Mouse (Mus musculus) spleen, adult 18-20 months (tissue): ENCODE results near the gene Rb1.

Experiments used
- DNase-seq, 2 experiments: peaks; one replicate each; pipeline ENCODE4 v3.0.0; 2022; ENCODE audit warnings: mixed read lengths in 2 of 2

Gene Rb1

DNA sequence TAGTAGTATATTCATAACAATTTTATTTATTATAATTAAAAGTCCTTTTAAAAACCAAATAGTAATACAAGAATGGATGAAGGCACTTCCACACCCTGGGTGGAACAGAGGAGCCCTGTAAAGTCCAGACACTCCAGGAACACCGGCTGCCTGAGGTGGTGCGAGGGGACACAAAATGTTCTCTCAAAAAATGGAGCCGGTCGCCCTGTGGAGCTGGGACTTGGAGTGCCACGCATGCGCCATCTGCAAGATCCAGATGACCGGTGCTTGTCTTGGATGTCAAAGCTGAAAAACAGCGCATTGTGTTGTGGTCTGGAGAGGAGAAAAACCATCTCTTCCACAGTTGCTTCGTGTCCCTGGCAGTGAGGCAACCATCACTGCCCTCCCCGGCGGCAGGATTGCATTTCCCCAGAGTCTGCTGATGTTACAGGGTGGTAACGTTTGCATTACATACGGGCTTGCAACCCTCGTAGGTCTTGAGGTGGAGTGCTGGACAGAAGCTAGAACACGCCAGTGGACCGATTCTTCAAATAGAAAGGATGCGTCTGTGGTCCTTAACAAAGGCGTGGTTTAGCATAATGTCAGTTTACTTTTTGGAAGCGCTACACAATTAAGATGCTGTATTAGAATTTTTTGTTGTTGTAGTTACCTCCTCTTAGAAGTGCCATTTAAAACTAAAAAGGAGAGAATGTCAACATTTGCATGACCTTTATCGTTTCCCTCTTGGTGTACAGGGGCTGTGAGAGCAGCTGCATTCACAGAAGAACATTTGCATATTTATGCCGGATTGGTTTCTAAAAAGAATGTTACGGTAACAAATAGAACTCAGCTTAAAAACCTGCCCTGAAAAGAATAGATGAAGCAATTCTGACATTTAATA, 9.5 kb upstream of the Rb1 start:
- peak; percentile 15 to 25 for DNase-seq

DNA sequence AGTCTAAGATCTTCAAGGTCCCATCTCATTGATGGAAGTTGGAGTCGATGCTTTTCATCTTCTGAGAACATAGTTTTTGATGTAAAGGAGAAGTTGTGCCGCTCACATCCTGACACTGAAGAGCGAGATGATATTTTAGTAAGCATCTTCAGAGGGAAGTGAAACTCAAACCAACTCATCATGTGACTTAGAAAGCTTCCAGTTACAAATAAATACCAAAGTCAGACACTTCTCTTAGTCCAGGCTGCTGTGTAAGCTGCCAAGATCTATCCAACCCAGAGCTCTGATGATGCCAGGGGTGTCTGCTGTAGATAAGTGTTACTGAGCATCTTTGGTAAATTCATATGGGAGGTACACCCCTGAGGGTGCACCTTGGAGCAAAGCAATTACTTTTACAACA, 8.3 kb upstream of the Rb1 start:
- DNase-seq = no peak

DNA sequence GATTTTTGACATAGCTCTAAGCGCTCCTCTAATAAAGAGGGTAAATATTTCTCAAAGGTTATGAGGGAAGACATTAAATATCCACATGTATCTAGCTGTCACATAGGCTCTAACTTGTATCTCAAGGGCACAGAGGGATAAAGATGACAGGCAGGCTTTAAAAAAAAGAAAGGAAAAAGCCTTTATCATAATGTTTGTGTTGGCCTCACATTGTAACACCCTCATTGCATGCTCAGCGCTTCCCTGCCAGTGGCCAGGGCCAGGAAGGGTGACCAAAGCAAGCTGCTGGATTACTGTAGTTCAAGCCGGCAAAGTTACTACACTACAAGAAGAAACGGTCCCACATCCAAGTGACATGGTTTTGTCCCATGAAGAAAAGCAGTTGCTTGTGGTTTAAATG, 5.8 kb upstream of the Rb1 start:
- DNase-seq = no peak

DNA sequence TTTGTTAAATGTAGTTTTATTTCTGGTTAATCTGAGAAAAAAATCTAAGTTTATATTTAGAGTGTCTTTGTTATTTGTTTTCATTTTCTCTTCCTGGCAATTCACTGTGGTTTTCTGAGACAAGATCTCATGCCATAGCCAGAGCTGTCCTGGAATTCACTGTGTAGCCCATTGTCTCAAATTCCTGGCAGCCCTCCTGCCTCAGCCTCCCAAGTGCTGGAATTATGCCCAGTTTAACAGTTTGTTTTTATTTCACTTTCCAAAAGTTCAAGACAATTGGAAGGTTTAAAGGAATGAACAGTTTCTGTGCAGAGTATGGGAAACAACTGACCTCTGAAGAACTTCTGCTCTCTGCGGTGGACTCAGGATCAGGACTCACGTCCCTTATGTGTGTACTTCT, 4.2 kb upstream of the Rb1 start:
- no peak for DNase-seq

DNA sequence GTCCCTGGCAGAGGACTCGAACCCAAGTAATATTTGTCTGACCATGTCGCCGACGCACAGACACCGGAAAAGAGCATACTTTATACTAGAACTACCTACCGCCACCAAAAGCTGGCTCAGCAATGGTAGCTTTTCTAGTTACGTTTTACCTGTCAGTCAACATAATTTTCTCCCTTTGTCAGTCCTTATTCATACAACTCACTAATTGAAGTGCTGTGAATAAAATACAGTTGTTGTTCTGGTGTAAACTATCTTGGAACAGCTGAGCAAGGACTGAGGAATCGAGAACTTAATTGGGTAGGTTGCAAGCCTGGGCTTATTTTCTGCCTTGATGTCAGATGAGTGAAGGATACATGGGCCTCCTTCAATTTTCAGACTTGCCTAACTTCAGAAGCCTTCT, 889 bp upstream of the Rb1 start:
- DNase-seq = no peak

DNA sequence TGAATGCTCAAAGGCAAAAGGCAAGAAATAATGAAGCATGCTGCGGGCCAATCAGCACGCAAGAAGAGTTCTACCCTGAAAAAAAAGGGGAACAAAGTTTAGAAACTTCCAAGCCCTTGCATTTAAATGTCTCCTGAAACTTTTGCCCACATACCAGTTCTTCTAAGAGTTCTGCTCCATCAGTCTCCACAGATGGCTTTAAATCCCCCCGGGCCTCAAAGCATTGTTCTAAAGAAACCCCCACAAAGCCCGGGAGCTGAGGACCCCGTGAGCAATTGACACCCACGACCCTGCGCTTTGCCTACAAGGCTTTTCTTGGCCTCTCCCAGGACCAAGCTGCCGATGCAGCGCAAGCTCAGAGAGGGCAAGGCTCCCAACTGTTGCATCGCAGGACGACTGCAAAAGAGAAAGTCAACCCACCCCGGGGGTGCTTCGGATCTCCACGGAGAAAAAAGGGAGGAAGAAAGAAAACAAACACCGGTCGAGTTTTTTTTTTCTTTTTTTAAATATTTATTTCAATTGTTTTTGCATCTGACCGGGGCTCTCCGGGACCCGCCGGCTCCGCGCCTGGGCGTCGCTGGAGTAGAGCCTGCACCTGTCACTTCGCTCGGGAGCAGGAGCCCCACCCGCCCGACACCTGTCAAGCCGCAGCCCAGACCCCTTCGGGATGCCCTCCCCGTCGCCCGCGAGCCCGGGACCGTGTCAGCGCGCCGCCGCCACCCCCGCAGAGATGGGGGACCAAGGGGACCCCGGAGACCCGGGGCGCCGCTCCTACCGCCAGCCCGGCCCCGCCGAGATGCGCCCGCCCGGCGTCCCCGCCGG, 777 bp downstream of the Rb1 start:
- peak; percentile 52 to 60 for DNase-seq

DNA sequence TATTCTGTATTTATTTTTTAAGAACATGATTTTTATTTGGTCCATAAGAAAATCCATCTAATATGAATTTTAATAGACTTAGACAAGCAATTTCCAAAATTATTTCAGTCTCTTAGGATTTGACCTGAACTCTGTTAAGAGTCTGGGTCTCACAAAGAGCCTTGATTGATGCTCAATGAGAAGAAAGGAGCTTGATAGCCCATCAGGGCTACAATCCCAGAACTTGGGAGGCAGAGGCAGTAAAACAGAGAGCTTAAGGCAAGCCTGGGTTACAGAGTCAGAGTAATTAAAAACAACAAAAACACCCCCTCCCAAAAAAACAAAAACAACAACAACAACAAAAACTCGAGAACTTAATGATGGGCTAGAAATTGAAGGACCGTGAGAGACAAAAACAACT, 1.7 kb downstream of the Rb1 start:
- no peak for DNase-seq

DNA sequence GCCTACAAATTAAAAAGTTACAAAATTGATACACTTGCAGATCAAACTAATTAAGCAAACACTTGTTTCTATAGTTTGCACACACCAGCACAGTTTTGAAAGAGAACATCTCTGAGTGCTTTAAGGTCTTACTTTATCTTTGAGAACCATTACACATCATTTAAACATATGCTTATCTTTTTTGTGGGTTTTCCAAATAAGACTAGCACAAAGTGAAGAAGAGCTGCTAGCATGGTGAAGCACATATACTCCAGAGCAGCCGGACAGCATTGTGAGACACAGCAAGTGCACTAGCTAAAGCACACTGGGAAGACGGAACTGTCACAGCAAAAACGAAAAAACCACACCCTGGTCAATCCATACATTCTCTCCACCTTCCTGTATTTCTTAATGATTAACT, 3.5 kb downstream of the Rb1 start:
- no peak for DNase-seq

DNA sequence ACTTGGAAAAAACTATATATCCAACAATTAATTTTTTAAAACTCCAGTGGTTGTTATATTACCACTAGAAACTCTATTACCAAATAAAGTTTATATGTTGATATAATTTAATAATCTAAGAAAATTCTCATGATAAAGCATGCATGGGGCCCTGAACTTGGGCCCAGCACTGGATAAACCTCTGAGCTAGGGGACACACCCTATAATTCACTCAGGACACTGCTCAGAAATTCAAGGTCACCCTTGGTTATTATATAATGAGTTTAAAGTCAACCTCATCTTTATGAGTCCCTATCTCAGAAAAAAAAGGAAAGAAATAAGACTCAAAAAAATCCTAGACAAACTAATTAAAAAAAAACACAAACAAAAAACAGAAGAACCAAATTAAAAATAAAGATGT, 8.7 kb downstream of the Rb1 start:
- DNase-seq = no peak

DNA sequence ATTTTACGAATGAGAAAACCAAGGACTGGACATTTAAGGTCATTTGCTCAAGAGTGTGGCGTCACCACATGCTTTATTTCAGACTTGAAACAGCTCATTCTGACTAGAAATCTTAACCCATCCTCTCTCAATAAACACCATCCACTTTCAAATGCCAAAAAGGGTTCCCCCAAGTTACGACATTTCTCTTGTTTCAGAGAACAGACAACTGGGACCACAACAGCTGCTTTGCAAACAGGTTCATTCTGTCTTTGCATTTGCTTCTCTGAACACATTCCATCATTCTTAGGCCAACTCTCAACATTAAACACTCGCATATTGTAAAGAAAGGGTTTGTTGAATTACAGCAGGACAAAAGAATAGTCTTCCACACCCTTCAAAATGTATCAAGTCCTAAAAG, 11.8 kb downstream of the Rb1 start:
- DNase-seq = no peak

DNA sequence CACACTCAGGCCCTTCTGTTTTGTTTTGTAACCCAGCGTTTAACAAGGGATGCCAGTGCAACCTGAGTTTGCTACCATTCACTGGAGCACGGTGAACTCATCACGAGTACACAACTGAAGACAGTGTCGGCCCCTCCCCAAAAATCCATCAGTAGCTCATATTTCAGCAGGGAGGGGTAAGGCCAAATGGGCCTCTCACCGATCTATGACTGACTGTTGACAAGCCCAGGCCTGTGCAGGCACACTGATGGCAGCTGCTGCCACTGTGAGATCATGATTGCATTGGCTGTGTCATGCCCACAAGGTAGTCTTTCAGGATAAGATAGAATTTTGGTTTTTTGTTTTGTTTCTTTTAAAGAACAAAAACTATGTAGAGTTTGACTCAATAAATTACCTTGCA, 12.2 kb downstream of the Rb1 start:
- no peak for DNase-seq

DNA sequence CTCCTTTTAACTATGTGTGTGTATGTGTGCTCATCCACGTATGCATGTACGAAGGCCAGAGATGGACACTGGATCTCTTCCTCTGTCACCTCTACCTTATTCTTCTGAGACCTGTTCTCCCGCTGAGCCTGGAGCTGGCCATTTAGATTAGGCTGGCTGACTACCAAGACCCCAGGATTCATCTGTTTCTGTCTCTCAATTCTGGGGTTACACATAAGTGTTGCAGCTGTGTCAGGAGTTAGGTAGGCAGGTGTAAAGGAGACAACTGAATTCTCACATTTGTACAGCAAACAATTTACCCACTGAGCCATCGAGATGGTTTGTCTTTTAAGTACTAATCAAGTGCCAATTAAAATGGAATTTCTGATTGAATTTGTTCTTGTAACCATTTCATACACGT, 12.7 kb downstream of the Rb1 start:
- no peak for DNase-seq

DNA sequence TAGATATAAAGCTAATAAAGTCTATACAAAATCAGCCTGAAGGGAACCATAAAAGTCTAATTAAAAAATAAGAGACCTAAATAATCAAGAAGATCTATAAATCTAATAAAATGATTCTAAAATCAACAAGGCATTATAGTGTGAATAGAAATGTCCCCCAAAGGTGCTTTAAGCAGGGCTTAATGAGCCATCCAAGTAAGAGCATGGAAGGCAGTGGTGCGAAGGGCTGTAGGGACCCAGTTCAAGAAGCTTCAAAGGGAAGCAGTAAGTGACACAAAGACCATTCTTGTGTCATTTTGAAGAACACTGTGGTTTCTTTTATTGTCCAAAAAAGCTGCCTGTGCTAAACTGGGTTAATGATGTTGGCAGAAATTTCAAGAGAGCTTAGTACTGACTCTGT, 18.1 kb downstream of the Rb1 start:
- DNase-seq = no peak

DNA sequence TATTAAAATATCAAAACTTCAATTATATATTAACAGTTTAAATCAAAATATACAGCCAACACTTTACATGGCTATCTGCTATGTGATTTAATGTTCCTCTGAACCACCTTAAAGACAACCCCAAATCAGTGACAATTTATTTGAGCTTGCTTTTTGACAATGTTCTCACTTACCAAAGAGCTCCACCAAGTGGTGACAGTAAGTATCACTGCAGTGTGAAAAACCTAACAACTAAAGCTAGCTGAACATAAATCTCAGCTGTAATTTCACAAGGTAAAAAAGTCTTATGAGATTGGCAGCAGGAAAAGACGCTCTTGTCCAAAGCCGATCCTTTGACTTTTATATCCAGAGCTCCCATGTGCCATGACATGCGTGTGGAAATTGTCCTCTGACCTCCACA, 22.4 kb downstream of the Rb1 start:
- DNase-seq = peak in 1 of 2 experiments; percentile 44

DNA sequence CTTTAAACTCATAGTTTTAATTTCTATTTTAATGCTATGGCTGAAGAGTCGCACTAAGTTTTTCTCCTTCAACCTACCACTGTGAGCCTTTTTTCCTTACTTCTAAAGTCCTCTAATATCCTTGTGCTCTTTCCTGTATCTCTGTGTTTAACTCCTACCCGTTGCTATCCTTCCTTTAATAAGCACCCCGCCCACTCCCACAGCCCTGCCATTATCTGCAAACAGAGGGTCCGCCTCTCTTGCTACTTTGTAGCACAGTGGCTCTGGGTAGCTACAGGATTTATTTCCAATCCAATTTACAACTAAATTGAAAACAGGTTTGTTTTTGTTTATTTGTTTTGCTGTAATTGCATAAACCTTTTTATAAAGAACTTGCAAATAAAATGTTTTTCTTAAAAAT, 23.8 kb downstream of the Rb1 start:
- DNase-seq = no peak

DNA sequence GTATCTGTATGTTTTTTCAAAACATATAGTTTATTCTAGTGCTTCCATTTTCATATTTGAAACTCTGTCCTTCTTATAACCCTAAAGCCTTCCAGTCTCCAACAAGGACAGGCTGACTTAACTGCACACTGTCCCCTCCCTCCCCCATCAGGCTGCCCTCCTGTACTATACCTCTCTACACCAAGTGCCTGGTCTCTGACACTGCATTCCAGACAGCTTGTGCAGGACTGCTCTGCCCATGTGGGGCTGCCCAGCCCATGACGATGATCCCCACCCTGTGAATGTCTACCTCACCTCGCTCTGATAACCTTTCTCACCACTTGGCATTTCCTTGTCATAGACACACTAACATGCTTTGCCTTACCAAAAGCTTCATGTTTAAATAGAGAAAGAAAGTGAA, 30.1 kb downstream of the Rb1 start:
- no peak for DNase-seq

DNA sequence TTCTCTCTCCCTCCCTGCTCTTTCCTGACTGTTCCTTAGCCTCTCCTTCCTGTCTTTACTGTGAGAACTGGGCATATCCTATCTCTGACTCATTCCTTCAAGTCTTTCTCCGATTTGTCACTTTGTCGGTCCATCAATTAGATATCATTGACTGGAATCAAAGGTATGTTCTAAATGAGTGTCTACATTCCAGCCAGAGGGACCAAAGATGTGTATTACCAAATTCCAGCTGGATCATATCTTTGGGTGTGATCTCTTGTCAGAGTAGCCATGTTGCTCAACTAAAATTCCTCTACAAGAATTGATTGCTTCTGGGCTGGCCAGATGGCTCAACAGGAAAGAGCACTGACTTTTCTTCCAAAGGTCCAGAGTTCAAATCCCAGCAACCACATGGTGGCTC, 32.0 kb downstream of the Rb1 start:
- DNase-seq = no peak

DNA sequence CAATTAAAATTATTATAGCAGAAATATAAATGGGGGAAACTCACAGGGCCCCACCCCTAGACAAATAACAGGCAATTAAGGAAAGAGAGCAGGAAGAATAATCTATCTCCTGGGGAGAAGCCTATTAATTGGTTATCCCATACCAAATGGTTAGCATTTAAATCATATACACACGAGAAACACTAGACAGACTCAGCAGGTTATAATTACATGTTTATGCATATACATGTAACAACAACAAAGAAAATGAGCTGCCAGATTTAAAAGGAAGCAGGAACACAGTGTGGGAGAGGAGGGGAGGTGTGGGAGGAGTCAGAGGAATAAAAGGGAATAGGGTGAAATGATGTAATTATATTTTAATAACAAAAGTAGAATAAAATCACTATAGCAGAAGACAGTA, 33.2 kb downstream of the Rb1 start:
- DNase-seq = no peak

DNA sequence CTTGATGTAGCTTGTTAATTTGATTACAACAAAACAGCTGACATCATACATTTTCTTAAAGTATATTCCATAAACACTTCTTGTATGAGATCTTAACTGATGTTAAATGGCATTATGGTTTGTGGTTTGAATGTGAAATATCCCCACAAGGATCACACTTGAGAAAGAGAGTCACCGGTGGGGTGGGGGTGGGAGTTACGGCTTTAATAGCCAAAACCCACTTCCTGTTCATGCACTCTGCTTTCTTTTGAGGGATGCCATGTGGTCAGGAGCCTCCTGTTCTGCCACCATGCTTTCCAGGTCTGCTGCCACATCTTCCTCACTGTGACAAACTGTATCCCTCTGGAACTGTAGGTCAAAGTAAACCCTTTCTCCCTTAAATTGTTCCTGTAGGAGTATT, 35.7 kb downstream of the Rb1 start:
- DNase-seq = no peak

DNA sequence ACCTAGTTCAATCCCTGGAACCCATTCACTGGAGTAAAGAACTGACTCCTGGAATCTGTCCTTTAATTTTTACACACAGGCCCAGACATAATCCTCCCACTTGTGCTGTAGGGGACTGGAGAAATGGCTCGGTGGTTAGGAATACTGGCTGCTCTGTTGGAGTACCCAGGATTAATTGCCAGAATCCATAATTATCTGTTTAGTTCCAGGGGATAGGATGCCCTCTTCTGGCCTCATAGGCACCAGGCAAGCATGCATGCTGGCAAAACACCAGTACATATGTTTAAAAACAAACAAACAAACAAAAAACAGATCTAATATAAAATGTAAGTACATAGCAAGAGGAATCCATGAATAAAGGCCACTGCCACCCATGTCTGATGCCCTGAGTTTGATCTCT, 44.6 kb downstream of the Rb1 start:
- no peak for DNase-seq

DNA sequence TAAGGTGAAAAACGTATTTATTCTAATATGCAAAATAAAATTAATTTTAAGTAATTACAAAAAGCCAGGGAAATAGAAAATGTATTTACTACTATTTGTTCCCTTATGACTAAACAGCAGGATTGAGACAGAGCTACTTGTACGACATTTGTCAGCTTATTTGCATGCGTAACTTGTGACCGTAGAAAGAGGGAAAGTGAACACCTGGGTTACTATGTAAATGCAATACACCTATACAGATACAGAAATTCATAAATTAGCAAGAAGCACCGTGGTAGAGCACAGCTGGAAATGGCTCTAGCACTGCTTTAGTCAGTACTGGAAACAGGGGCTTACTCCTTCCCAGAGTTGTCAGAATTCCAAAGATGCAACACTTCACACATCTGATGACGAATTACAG, 46.5 kb downstream of the Rb1 start:
- DNase-seq = no peak

DNA sequence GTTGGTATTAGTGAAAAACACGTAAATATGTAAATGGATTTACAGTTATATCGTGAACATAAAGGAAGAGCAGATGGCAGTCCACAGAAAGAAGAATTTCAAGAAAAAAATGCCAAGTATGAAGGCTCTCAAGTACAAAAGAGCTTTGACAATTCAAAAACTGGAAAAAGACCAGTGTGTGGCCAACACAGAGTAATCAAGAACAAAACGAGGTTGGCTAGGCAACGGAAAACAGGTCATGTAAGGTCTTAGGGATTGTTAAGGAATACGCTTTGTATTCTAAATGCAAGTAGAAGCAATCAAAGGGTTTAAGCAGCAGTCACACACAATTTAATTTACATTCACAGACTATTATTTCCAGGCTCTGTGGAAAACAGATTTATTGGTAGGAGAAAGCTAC, 53.8 kb downstream of the Rb1 start:
- DNase-seq = no peak

DNA sequence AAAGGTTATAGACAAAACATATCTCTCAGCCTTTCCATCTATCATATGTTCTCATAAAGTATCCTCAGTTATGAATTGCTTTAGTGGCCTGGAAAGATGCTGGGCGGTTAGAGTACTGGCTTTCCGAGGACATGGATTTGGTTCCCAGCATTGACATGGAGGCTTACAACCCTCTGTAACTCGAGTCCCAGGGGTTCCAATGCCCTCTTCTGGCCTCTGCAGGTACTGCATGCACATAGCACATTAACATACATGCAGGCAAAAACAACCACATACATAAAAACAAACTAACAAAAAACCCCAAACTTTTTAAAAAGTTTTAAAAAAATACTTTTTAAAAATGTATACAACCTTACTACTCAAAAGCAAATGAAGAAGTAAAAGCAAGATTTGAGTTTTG, 59.5 kb downstream of the Rb1 start:
- peak in 1 of 2 experiments; percentile 29 for DNase-seq

DNA sequence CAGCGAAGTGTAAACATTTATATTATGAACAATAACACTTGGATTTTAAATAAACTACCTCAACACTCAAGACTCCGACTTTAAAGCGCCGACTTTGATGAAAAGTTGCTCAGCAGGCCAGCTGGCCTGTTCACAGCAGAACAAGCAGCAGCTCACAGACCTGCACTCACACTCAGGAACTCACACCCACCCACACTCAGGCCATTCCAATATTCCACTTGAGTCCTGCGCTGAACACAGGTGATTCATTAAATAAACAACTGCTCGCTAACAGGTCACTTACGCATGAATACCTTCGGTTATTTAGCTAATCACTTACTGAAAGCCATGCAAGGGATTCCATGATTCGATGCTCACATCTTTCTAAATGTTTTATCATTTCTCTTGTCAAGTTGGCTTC, 63.4 kb downstream of the Rb1 start:
- DNase-seq = no peak
